Mouse (Mus musculus): Measurements from ENCODE around the gene Calhm5. TPM values are rescaled to one million over a fixed set of nuclear protein-coding genes. Genes with fewer than 3 reads are reported as not detected.

Gene Calhm5
- total and polyA plus RNA-seq, 2 experiments from 2014 or later, result 0.60 to 0.86 TPM

DNA sequence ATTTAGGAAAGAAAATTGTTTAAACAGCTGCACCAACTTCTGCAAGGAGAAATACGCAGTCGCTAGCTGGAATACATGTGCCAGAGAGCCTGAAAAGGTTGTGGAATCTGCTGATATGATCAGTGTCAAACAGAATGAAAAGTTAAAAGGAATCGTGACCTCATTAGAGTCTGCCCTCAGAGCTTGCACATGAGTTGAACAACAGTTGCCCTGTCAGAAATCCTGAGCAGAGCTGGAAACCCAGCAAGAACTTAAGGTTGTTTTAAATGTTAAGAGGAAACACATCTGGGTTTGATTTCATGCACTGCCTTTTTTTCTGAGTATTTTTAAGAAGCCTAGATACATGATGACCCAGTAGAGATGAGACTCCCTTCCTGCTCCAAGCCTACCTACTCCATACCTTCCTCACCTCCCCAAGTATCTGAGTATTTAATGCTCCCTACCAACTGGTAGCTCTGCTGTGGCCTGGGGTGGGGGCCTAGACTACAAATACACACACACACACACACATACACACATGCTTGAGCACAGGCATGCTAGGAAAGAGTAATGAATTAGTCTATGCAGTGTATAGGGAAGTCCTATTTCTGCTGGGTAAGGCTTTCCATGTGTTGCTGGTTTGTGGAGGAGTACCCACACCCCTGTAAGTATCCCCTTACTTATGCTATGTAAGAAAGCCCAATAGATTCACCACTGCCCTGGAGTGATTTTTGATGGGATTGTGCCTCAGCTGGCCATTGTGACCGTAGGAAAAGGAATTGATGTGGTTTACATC lies 15.8 kb upstream of the Calhm5 start:
- Histone ChIP-seq H3K9ac (replicated peaks; ENCODE audit: low read length, poor library complexity, severe bottlenecking) (no peak overlapping the region), H3K4me2 (ENCODE audit: low read depth, low read length, poor library complexity, severe bottlenecking) (no peak overlapping the region), H3K27ac (ENCODE audit: low read depth, low read length) (no peak overlapping the region), H3K9me3 (ENCODE audit: low read length) (no peaks in the 10 kb centered on the region), H3K27me3 (ENCODE audit: insufficient read depth, low read length) (no peaks in the 10 kb centered on the region), H3K36me3 (ENCODE audit: insufficient read depth, low read length) (no peaks in the 10 kb centered on the region), H3K4me3 (ENCODE audit: low read depth, low read length) (no peak overlapping the region), H3K4me1 (ENCODE audit: insufficient read depth, low read length) (no peaks in the 10 kb centered on the region)
- ATAC-seq (ENCODE audit: low FRiP score) (no peak), DNase-seq (ENCODE audit: low spot score) (no peak)
- TF ChIP-seq CTCF (IDR thresholded peaks at IDR 0.05), result no peak
- WGBS, result 85% methylated on average over 4 of the region's 4 CpGs

DNA sequence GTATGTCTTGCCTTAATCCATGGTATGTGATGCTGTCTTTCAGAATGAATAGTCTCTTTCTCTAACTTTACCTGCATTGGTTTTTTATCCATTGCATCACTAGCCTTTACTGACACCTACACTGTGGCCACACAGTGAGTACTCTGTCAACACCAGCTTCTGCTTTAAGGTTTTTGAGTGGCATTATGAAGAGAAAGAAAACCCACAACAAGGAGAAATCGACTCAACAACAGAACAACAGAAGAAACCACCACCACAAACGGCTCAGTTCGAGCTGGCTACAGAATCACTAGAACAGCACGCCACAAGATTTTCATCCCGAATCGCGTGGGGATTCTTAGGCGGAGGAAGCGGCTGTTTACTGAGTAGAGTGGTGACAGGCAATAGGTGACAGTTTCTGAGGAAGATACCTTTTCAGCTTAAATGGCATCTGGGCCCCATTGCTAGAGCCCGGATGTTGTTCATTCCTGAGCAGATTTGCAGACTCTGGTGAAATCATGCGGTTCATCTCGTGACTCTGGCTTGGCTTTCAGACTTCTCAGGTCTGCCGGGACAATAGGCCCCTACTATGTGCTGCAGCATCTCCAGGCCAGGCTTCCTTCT lies 14.6 kb upstream of the Calhm5 start:
- WGBS, result 84% methylated on average over 13 of the region's 13 CpGs
- ATAC-seq (ENCODE audit: low FRiP score), result no peak

DNA sequence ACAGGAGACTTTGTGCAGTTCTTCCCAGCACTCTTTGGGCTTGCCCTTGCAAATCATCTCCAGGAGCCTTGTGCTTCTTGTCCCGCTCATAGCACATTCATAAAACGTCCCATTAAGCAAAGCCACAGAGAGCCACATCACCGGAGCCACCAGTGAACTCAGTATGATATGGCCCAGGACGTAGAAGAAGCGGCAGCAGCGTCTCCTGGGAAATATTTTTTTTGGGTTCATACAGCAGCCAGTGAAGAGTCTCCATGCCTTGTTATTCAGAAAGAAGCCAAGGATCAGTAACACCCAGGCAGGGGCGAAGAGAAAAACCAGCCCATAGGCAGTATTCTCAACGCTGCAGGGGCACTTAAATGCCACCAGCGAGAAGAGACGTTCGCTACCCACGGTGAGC lies 355 bp downstream of the Calhm5 start:
- Histone ChIP-seq H3K9ac (replicated peaks; ENCODE audit: low read length, poor library complexity, severe bottlenecking) (0 out of 2 replicates have a peak overlapping the region, but pooled peaks have one; percentile 8), H3K27ac (ENCODE audit: low read depth, low read length) (peak overlapping the region; percentile 38; the same call in 1 of the 2 replicates), H3K27me3 (ENCODE audit: insufficient read depth, low read length) (no peaks in the 10 kb centered on the region), H3K4me2 (ENCODE audit: low read depth, low read length, poor library complexity, severe bottlenecking) (peak overlapping the region; percentile 43), H3K4me1 (ENCODE audit: insufficient read depth, low read length) (no peaks in the 10 kb centered on the region), H3K36me3 (ENCODE audit: insufficient read depth, low read length) (no peaks in the 10 kb centered on the region), H3K9me3 (ENCODE audit: low read length) (no peaks in the 10 kb centered on the region), H3K4me3 (ENCODE audit: low read depth, low read length) (peak overlapping the region; percentile 23)
- TF ChIP-seq CTCF (IDR thresholded peaks at IDR 0.05), result no peak
- ATAC-seq (ENCODE audit: low FRiP score), result no peak
- 52% methylated on average over 12 of the region's 12 CpGs for WGBS
- DNase-seq (ENCODE audit: low spot score), result no peak

More for the DNA sequence above, 14.6 kb upstream of the Calhm5 start:
- Histone ChIP-seq H3K4me3 (ENCODE audit: low read depth, low read length) (no peak overlapping the region), H3K4me2 (ENCODE audit: low read depth, low read length, poor library complexity, severe bottlenecking) (no peak overlapping the region), H3K27ac (ENCODE audit: low read depth, low read length) (no peak overlapping the region), H3K9me3 (ENCODE audit: low read length) (no peaks in the 10 kb centered on the region), H3K4me1 (ENCODE audit: insufficient read depth, low read length) (no peaks in the 10 kb centered on the region), H3K27me3 (ENCODE audit: insufficient read depth, low read length) (no peaks in the 10 kb centered on the region), H3K36me3 (ENCODE audit: insufficient read depth, low read length) (no peaks in the 10 kb centered on the region), H3K9ac (replicated peaks; ENCODE audit: low read length, poor library complexity, severe bottlenecking) (no peak overlapping the region)
- TF ChIP-seq CTCF (IDR thresholded peaks at IDR 0.05), result no peak
- DNase-seq (ENCODE audit: low spot score), result no peak

DNA sequence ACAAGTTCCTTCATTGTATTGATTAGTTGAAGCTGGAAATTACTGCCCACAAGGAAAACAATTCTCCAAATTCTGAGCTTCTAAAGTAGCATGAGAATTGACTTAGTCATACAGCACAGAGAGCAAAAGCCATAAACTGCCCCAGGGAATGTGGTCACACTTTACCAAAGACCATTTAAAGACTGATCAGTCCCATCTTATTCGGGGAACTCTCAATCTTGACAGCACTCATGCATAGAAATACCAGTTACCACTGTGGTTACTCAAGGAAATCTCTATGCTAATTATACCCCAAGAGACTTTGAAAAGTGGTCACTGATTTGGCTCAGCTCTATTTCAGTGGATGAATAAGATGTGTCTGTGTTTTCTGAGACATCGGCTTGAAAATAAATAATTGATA lies 1.2 kb downstream of the Calhm5 start:
- Histone ChIP-seq H3K36me3 (ENCODE audit: insufficient read depth, low read length) (no peaks in the 10 kb centered on the region), H3K9ac (replicated peaks; ENCODE audit: low read length, poor library complexity, severe bottlenecking) (no peak overlapping the region), H3K27me3 (ENCODE audit: insufficient read depth, low read length) (no peaks in the 10 kb centered on the region), H3K4me3 (ENCODE audit: low read depth, low read length) (no peak overlapping the region), H3K4me2 (ENCODE audit: low read depth, low read length, poor library complexity, severe bottlenecking) (no peak overlapping the region), H3K9me3 (ENCODE audit: low read length) (no peaks in the 10 kb centered on the region), H3K27ac (ENCODE audit: low read depth, low read length) (no peak overlapping the region), H3K4me1 (ENCODE audit: insufficient read depth, low read length) (no peaks in the 10 kb centered on the region)
- no peak for DNase-seq (ENCODE audit: low spot score)
- TF ChIP-seq CTCF (IDR thresholded peaks at IDR 0.05), result no peak
- ATAC-seq (ENCODE audit: low FRiP score), result no peak
- 51% methylated on average over 2 of the region's 2 CpGs for whole genome bisulfite sequencing

DNA sequence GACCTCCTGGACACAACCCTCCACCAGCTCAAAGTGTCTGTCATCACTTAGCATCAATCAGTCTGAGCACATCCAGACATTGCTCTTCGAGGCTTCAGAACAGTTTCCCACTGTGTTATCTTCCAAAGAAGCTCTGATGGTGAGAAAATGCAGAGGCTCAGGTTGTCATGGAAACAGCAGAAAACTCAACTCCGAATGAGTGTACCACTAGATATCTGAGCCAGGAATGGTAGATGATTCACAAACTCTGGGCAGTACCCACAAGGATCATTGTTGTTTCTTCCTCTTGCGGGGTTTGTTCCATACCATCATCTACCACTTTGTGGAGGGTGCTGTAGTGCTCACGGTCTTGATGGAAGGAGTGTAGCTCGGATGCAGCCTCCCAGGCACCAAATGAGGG lies 4.4 kb downstream of the Calhm5 start:
- H3K27ac ChIP-seq (ENCODE audit: low read depth, low read length), result no peak overlapping the region
- no peak for TF ChIP-seq CTCF (IDR thresholded peaks at IDR 0.05)
- 67% methylated on average over 5 of the region's 5 CpGs for WGBS
- H3K27me3 ChIP-seq (ENCODE audit: insufficient read depth, low read length), result no peaks in the 10 kb centered on the region
- no peaks in the 10 kb centered on the region for H3K9me3 ChIP-seq (ENCODE audit: low read length)
- no peak overlapping the region for H3K4me2 ChIP-seq (ENCODE audit: low read depth, low read length, poor library complexity, severe bottlenecking)
- no peaks in the 10 kb centered on the region for H3K4me1 ChIP-seq (ENCODE audit: insufficient read depth, low read length)
- no peaks in the 10 kb centered on the region for H3K36me3 ChIP-seq (ENCODE audit: insufficient read depth, low read length)
- DNase-seq (ENCODE audit: low spot score) (no peak), ATAC-seq (ENCODE audit: low FRiP score) (no peak)
- no peak overlapping the region for H3K9ac ChIP-seq (replicated peaks; ENCODE audit: low read length, poor library complexity, severe bottlenecking)
- no peak overlapping the region for H3K4me3 ChIP-seq (ENCODE audit: low read depth, low read length)

DNA sequence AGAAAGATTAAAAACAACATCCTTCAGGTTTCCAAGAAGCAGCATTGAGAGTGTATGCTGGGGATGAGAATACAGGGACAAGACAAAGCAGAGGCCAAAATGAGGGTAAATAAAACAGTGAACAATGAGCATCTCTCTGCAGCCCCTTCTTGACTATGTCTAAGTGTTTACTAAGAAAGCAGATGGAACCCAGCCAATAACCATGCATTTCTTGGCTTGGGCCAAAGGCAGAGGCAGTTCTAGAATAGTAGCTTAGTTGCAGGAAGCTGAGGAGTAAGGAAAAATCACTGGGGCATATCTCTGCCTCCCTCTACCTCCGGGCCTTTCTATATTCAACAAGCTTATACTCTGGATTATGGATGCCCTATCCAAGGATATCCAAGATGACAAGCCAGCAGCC lies 5.8 kb downstream of the Calhm5 start:
- Histone ChIP-seq H3K4me3 (ENCODE audit: low read depth, low read length) (no peak overlapping the region), H3K36me3 (ENCODE audit: insufficient read depth, low read length) (no peaks in the 10 kb centered on the region), H3K4me2 (ENCODE audit: low read depth, low read length, poor library complexity, severe bottlenecking) (no peak overlapping the region), H3K27ac (ENCODE audit: low read depth, low read length) (no peak overlapping the region), H3K9me3 (ENCODE audit: low read length) (no peaks in the 10 kb centered on the region), H3K4me1 (ENCODE audit: insufficient read depth, low read length) (no peaks in the 10 kb centered on the region), H3K9ac (replicated peaks; ENCODE audit: low read length, poor library complexity, severe bottlenecking) (no peak overlapping the region), H3K27me3 (ENCODE audit: insufficient read depth, low read length) (no peaks in the 10 kb centered on the region)
- no peak for DNase-seq (ENCODE audit: low spot score)
- ATAC-seq (ENCODE audit: low FRiP score), result no peak
- no peak for TF ChIP-seq CTCF (IDR thresholded peaks at IDR 0.05)
- WGBS, result 83% methylated on average over 1 of the region's 1 CpGs
